Mouse (Mus musculus): Measurements from ENCODE around the gene Myd88. TPM values are rescaled to one million over a fixed set of nuclear protein-coding genes. Genes with fewer than 3 reads are reported as not detected.

Gene Myd88
- total RNA-seq, 2 experiments from 2014 or later = 5.2 to 5.9 TPM

DNA sequence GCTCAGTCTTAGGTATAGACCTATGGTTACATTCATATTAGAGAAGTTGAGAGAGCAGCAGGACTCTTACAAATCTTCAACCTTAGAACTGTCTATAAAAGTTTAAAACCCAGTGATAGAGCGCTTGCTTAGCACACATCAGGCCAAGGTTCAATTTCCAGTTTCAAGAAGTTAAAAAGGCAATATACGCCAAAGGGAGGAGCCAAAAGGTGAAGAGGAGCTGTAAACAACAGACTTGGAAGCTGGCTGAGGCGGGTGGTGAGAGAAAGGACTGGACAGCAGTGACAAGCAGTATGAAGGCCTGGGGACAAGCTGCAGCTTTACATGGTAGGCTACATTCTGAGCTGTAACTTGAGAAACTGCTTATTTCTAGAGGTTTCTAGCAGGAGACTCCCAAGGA lies 42.6 kb downstream of the Myd88 start:
- DNase-seq (ENCODE audit: low spot score in 2 of 2) = no peak

DNA sequence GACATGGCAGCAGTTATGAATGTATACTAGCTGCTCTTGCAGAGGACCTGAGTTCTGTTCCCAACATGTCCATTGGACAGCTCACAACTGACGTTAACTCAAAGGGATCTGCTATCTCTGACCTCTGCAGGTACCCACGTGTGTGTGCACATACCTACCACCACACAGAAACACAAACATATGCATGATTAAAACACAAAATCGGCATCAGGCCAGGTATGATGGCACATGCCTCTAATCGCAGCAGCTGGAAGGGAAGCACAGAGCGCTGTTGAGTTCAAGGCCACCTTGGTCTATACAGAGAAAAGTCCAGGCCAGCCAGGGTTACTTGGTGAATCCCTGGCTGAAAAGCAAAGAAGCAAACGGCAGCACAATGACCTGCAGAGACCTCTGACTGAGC lies 43.5 kb downstream of the Myd88 start:
- no peak for DNase-seq (ENCODE audit: low spot score in 2 of 2)

GRCm38 (mm10) chr9:119290791-119291190 lies 50.4 kb downstream of the Myd88 start:
- DNase-seq (ENCODE audit: low spot score in 2 of 2) = no peak

Other genes with a start within 250 kb of the Myd88 start
- 10 to 100 TPM; 10.8 to 12.1 TPM for gene Plcd1, start 247.9 kb downstream of the Myd88 start, total RNA-seq (2021)
- 1 to 10 TPM; 1.8 to 2.7 TPM for gene Dlec1, start 238.9 kb downstream of the Myd88 start, total RNA-seq (2021)
- gene Acaa1b, start 184.3 kb downstream of the Myd88 start, total RNA-seq (2021) = 1 to 10 TPM; 2.1 to 2.5 TPM
- gene Gm47289, start 182.2 kb downstream of the Myd88 start, total RNA-seq (2021) = not detected
- not detected for gene Slc22a13, start 132.3 kb downstream of the Myd88 start, total RNA-seq (2021)
- gene Oxsr1, start 19.0 kb downstream of the Myd88 start, total RNA-seq (2021) = 10 to 100 TPM; 37.1 to 41.5 TPM
- 10 to 100 TPM; 66.2 to 79.4 TPM for gene Acaa1a, start 1.7 kb downstream of the Myd88 start, total RNA-seq (2021)
- 1 to 10 TPM; 4.4 to 4.8 TPM for gene Xylb, start 16.0 kb upstream of the Myd88 start, total RNA-seq (2021)
- not detected for gene Slc22a14, start 24.1 kb upstream of the Myd88 start, total RNA-seq (2021)
- 10 to 100 TPM; 10.2 to 12.6 TPM for gene Acvr2b, start 60.7 kb upstream of the Myd88 start, total RNA-seq (2021)
- gene Exog, start 103.5 kb upstream of the Myd88 start, total RNA-seq (2021) = 10 to 100 TPM; 22.7 to 26.5 TPM
- gene Scn5a, start 237.6 kb upstream of the Myd88 start, total RNA-seq (2021) = 1 to 10 TPM; 1.4 to 1.5 TPM